Mouse (Mus musculus): Measurements from ENCODE around the gene Slco1c1. TPM values are rescaled to one million over a fixed set of nuclear protein-coding genes. Genes with fewer than 3 reads are reported as not detected.

The Slco1c1 gene
- total and polyA plus RNA-seq, 2 experiments from 2014 or later, result 0.71 TPM; not detected in 1

- 93% methylated on average over 4 of the region's 4 CpGs for WGBS
Observed at GRCm38 (mm10) chr6:141494909-141495308, 29.3 kb upstream of the Slco1c1 start.

GRCm38 (mm10) chr6:141495634-141496418 lies 28.3 kb upstream of the Slco1c1 start:
- H3K27me3 ChIP-seq (ENCODE audit: control insufficient read depth, insufficient read depth, low read length), result no peaks in the 10 kb centered on the region
- H3K4me3 ChIP-seq (ENCODE audit: low read depth, low read length), result no peak overlapping the region
- H3K4me2 ChIP-seq (ENCODE audit: low read depth, low read length), result no peak overlapping the region
- no peaks in the 10 kb centered on the region for H3K4me1 ChIP-seq (ENCODE audit: control insufficient read depth, insufficient read depth)
- peaks cover 54% of the 10 kb centered on the region for H3K36me3 ChIP-seq (replicated peaks; ENCODE audit: control insufficient read depth, insufficient read depth, low read length)
- TF ChIP-seq EP300 (IDR thresholded peaks at IDR 0.05; ENCODE audit: low read depth) (no peak), CTCF (IDR thresholded peaks at IDR 0.05; ENCODE audit: low read depth) (no peak)
- H3K9ac ChIP-seq (replicated peaks; ENCODE audit: low read depth, low read length), result no peak overlapping the region
- H3K27ac ChIP-seq (ENCODE audit: low read depth), result no peak overlapping the region
- 56% methylated on average over 13 of the region's 13 CpGs for WGBS
- no peak for ATAC-seq (ENCODE audit: insufficient read depth, low read depth)
- no peak for DNase-seq (ENCODE audit: low spot score)
- H3K9me3 ChIP-seq (replicated peaks; ENCODE audit: control insufficient read depth, low read length), result no peaks in the 10 kb centered on the region

More at GRCm38 (mm10) chr6:141494909-141495308, 29.3 kb upstream of the Slco1c1 start:
- DNase-seq (ENCODE audit: low spot score) (no peak), ATAC-seq (ENCODE audit: insufficient read depth, low read depth) (no peak)
- Histone ChIP-seq H3K9me3 (replicated peaks; ENCODE audit: control insufficient read depth, low read length) (no peaks in the 10 kb centered on the region), H3K36me3 (replicated peaks; ENCODE audit: control insufficient read depth, insufficient read depth, low read length) (peaks cover 61% of the 10 kb centered on the region), H3K27me3 (ENCODE audit: control insufficient read depth, insufficient read depth, low read length) (no peaks in the 10 kb centered on the region), H3K4me2 (ENCODE audit: low read depth, low read length) (no peak overlapping the region), H3K4me3 (ENCODE audit: low read depth, low read length) (no peak overlapping the region), H3K9ac (replicated peaks; ENCODE audit: low read depth, low read length) (no peak overlapping the region), H3K27ac (ENCODE audit: low read depth) (no peak overlapping the region), H3K4me1 (ENCODE audit: control insufficient read depth, insufficient read depth) (no peaks in the 10 kb centered on the region)
- TF ChIP-seq CTCF (IDR thresholded peaks at IDR 0.05; ENCODE audit: low read depth) (no peak), EP300 (IDR thresholded peaks at IDR 0.05; ENCODE audit: low read depth) (no peak)

DNA sequence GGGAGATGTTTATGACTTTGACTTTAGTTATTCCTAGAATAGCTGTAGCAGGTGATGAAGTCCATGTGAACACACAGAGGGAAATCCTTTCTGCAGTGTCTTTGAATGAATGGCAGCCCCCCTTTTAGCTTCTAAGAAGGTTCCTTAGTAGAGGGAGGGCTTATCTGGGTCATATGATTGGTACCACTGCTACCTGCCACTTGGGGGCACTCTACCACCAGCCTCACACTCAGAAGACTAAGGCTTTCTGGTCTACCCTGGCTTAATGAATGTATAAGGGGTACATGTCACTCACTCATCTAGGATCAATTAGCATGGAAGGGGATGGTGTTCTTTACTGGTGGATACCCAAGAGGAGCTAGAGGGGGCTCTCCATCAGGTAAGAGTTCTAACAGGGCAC lies 24.7 kb upstream of the Slco1c1 start:
- H3K4me3 ChIP-seq (ENCODE audit: low read depth, low read length), result no peak overlapping the region
- ATAC-seq (ENCODE audit: insufficient read depth, low read depth) (no peak), DNase-seq (ENCODE audit: low spot score) (no peak)
- peaks cover 30% of the 10 kb centered on the region for H3K36me3 ChIP-seq (replicated peaks; ENCODE audit: control insufficient read depth, insufficient read depth, low read length)
- no peaks in the 10 kb centered on the region for H3K9me3 ChIP-seq (replicated peaks; ENCODE audit: control insufficient read depth, low read length)
- no peak overlapping the region for H3K4me2 ChIP-seq (ENCODE audit: low read depth, low read length)
- no peaks in the 10 kb centered on the region for H3K27me3 ChIP-seq (ENCODE audit: control insufficient read depth, insufficient read depth, low read length)
- H3K27ac ChIP-seq (ENCODE audit: low read depth), result no peak overlapping the region
- H3K9ac ChIP-seq (replicated peaks; ENCODE audit: low read depth, low read length), result no peak overlapping the region
- TF ChIP-seq CTCF (IDR thresholded peaks at IDR 0.05; ENCODE audit: low read depth) (peak; percentile 49), EP300 (IDR thresholded peaks at IDR 0.05; ENCODE audit: low read depth) (no peak)
- no peaks in the 10 kb centered on the region for H3K4me1 ChIP-seq (ENCODE audit: control insufficient read depth, insufficient read depth)

- no peak for TF ChIP-seq EP300 (IDR thresholded peaks at IDR 0.05; ENCODE audit: low read depth)
- DNase-seq (ENCODE audit: low spot score) (no peak), ATAC-seq (ENCODE audit: insufficient read depth, low read depth) (no peak)
- Histone ChIP-seq H3K27ac (ENCODE audit: low read depth) (no peak overlapping the region), H3K4me2 (ENCODE audit: low read depth, low read length) (no peak overlapping the region), H3K36me3 (replicated peaks; ENCODE audit: control insufficient read depth, insufficient read depth, low read length) (peaks cover 25% of the 10 kb centered on the region), H3K27me3 (ENCODE audit: control insufficient read depth, insufficient read depth, low read length) (no peaks in the 10 kb centered on the region), H3K4me1 (ENCODE audit: control insufficient read depth, insufficient read depth) (no peaks in the 10 kb centered on the region), H3K9me3 (replicated peaks; ENCODE audit: control insufficient read depth, low read length) (no peaks in the 10 kb centered on the region), H3K9ac (replicated peaks; ENCODE audit: low read depth, low read length) (no peak overlapping the region), H3K4me3 (ENCODE audit: low read depth, low read length) (no peak overlapping the region)
- WGBS, result 62% methylated on average over 3 of the region's 3 CpGs
Observed at GRCm38 (mm10) chr6:141501171-141501570, 23.0 kb upstream of the Slco1c1 start.

GRCm38 (mm10) chr6:141522541-141522940 lies 1.6 kb upstream of the Slco1c1 start:
- 75% methylated on average over 2 of the region's 2 CpGs for WGBS
- Histone ChIP-seq H3K36me3 (replicated peaks; ENCODE audit: control insufficient read depth, insufficient read depth, low read length) (no peaks in the 10 kb centered on the region), H3K27me3 (ENCODE audit: control insufficient read depth, insufficient read depth, low read length) (no peaks in the 10 kb centered on the region), H3K4me1 (ENCODE audit: control insufficient read depth, insufficient read depth) (no peaks in the 10 kb centered on the region), H3K4me2 (ENCODE audit: low read depth, low read length) (no peak overlapping the region), H3K4me3 (ENCODE audit: low read depth, low read length) (no peak overlapping the region), H3K9me3 (replicated peaks; ENCODE audit: control insufficient read depth, low read length) (no peaks in the 10 kb centered on the region), H3K9ac (replicated peaks; ENCODE audit: low read depth, low read length) (no peak overlapping the region), H3K27ac (ENCODE audit: low read depth) (no peak overlapping the region)
- TF ChIP-seq EP300 (IDR thresholded peaks at IDR 0.05; ENCODE audit: low read depth) (no peak), CTCF (IDR thresholded peaks at IDR 0.05; ENCODE audit: low read depth) (no peak)
- no peak for DNase-seq (ENCODE audit: low spot score)
- ATAC-seq (ENCODE audit: insufficient read depth, low read depth), result no peak

- no peak overlapping the region for H3K4me3 ChIP-seq (ENCODE audit: low read depth, low read length)
- DNase-seq (ENCODE audit: low spot score), result no peak
- no peak overlapping the region for H3K27ac ChIP-seq (ENCODE audit: low read depth)
- H3K4me2 ChIP-seq (ENCODE audit: low read depth, low read length), result no peak overlapping the region
- no peaks in the 10 kb centered on the region for H3K4me1 ChIP-seq (ENCODE audit: control insufficient read depth, insufficient read depth)
- no peaks in the 10 kb centered on the region for H3K36me3 ChIP-seq (replicated peaks; ENCODE audit: control insufficient read depth, insufficient read depth, low read length)
- H3K27me3 ChIP-seq (ENCODE audit: control insufficient read depth, insufficient read depth, low read length), result no peaks in the 10 kb centered on the region
- H3K9ac ChIP-seq (replicated peaks; ENCODE audit: low read depth, low read length), result no peak overlapping the region
- no peaks in the 10 kb centered on the region for H3K9me3 ChIP-seq (replicated peaks; ENCODE audit: control insufficient read depth, low read length)
- TF ChIP-seq CTCF (IDR thresholded peaks at IDR 0.05; ENCODE audit: low read depth), result no peak
- no peak for ATAC-seq (ENCODE audit: insufficient read depth, low read depth)
- WGBS, result 93% methylated on average over 1 of the region's 1 CpGs
Observed at GRCm38 (mm10) chr6:141525787-141526186, 1.6 kb downstream of the Slco1c1 start.
